Mouse (Mus musculus) telencephalon, adult 2 months (tissue): ENCODE measurements around the gene Klrc2.
"Not testable (repeated sequence)": the region's sequence is repeated elsewhere in the genome, so short reads cannot be mapped to it uniquely, and the experiment has no call there.

ENCODE experiments used
- DNase-seq: peaks from one replicate; pipeline ENCODE4 v3.0.0-alpha.2; 2011; ENCODE audit warnings: low read depth, low spot score

The Klrc2 gene

GRCm38 (mm10) chr6:129660589-129660988, at the start of gene Klrc2:
Klrc2 (minus strand) TSS chr6:129660689.
- not testable (repeated sequence) for DNase-seq

GRCm38 (mm10) chr6:129691436-129691835, 30.9 kb upstream of the Klrc2 start:
- DNase-seq, result not testable (repeated sequence)

- DNase-seq, result no peak
Observed at GRCm38 (mm10) chr6:129680379-129680778, 19.9 kb upstream of the Klrc2 start.

- no peak for DNase-seq
Observed at GRCm38 (mm10) chr6:129678873-129679272, 18.4 kb upstream of the Klrc2 start, which contains the start of gene Klrc1. Klrc1 (minus strand) TSS chr6:129678973.

- DNase-seq, result not testable (repeated sequence)
Observed at GRCm38 (mm10) chr6:129661301-129661700, 812 bp upstream of the Klrc2 start.

- not testable (repeated sequence) for DNase-seq
Observed at GRCm38 (mm10) chr6:129644054-129644453, 16.4 kb downstream of the Klrc2 start.

- DNase-seq, result not testable (repeated sequence)
Observed at GRCm38 (mm10) chr6:129643237-129643636, 17.3 kb downstream of the Klrc2 start, which contains the start of gene Klrc3. Klrc3 (minus strand) TSS chr6:129643337.

- DNase-seq, result not testable (repeated sequence)
Observed at GRCm38 (mm10) chr6:129631046-129631445, 29.4 kb downstream of the Klrc2 start.

GRCm38 (mm10) chr6:129623735-129624134, 36.8 kb downstream of the Klrc2 start, which contains the start of gene Klrk1:
Klrk1 (minus strand) TSS chr6:129623864.
- no peak for DNase-seq

GRCm38 (mm10) chr6:129608372-129608771, 52.1 kb downstream of the Klrc2 start:
- no peak for DNase-seq
